Mouse (Mus musculus) retina, adult 2 months (tissue): Measurements from ENCODE around the gene Camk2n1.
"Not testable (repeated sequence)": the region's sequence is repeated elsewhere in the genome, so short reads cannot be mapped to it uniquely, and the experiment has no call there.

Experiments used
- DNase-seq: peaks from one replicate; pipeline ENCODE4 v3.0.0-alpha.2; 2012; ENCODE audit warnings: low read depth, low spot score

The Camk2n1 gene

DNA sequence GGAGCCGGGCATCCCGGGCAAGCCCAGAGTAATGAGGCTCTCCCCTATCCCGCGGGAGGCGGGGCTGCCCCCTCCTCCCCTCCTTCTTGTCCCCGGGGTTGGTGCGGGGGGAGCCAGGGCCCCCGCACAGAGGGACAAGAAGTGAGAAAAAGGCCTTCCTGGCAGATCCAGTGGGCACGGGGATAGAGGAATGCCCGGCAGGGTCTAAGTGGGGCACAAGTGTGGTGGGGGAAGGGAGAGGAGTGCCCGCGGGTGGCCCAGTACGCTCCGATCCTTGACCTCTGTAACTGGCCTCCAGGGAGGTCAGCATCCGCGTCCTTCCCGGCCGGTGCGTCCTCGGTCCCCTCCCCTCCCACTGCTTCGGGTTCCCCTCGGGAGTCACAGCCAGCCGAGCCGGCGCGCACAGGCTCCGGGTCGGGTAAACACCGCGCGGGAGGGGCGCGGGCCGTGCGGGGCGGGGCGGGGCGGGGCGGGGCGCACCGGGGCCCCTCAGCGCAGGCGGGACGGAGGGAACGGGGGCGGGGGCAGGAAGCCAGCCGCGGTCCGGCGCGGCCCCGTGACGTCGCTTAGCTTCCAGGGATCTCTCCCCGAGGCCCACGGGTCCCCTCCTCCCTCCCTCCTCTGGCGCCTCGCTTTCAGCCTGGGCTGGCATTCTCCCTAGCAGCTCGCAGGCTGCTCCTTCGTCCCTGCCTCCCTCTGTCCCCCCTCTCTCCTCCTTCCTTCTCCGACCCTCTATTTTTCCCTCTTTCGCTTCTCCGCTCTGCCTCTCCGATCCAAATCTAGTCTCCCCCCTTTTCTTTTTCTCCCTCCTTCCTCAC, at the start of gene Camk2n1:
Gene Camk2n1 (plus strand): TSS at position 562 of the 818 bp plus-strand sequence.
- peak; percentile 77 for DNase-seq

DNA sequence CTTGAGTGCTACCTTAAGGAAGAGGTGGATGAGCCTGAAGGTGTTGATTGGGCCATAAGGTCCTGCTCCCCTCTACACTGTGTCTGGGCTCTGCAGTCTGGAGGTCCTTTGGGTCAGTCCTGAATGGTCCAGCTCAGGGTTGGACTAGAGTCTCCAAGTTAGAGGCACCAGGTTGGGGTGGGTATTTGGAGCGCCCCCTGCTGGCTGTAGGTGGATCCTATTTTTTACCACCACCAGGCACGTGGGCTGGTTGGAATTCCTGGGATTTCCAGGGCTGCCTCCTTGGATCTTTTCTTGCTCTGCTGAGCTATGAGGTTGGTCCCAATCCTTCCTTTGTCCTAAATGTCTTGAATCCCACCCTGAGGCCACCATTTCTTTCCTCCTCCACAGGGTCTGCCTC, 49.3 kb upstream of the Camk2n1 start:
- no peak for DNase-seq

DNA sequence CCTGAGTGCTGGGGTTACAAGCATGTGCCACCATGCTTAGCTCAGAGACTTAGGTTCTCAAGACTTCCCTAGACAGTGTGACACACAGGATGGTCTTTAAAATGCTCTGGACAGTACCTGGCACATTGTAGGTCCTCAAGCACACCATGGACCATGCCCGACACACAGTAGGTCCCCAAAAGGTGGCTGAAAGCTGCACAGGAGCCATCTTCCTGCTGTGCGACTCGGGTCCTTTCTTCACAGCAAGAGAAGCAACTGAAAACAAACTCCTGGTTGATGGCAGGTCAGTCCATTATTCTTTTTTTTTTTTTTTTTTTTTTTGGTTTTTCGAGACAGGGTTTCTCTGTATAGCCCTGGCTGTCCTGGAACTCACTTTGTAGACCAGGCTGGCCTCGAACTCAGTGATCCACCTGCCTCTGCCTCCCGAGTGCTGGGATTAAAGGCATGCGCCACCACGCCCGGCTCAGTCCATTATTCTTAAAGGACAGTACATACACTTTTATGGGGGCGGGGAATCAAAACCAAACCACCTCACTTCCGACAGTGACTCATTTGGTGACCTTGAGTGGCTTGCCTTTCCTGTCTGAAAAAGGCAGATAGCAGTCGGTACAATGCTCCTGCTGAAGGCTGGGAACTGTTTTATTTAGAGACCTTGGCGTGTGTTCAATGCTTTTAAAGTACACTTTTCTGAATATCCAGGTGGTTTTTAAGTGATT, 46.5 kb upstream of the Camk2n1 start:
- DNase-seq, result no peak

DNA sequence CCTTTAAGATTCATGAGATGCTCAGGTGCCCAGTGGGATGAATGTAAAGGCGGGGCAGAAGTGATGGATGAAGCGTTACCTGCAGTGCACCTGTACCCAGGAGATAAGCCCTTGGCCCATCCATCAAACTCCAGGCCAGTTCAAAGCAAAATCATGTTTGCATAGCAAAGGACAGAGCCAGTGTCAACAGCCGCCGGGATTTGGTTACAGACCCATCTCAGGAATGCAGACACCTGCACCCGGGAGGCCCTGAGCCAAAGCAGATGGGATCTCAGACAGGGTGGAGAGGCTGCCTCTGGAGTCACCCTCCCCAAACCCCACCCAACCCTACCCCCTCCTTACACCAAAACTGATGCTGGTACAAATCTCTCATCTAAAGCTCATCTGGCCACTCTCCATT, 43.1 kb upstream of the Camk2n1 start:
- DNase-seq, result no peak

DNA sequence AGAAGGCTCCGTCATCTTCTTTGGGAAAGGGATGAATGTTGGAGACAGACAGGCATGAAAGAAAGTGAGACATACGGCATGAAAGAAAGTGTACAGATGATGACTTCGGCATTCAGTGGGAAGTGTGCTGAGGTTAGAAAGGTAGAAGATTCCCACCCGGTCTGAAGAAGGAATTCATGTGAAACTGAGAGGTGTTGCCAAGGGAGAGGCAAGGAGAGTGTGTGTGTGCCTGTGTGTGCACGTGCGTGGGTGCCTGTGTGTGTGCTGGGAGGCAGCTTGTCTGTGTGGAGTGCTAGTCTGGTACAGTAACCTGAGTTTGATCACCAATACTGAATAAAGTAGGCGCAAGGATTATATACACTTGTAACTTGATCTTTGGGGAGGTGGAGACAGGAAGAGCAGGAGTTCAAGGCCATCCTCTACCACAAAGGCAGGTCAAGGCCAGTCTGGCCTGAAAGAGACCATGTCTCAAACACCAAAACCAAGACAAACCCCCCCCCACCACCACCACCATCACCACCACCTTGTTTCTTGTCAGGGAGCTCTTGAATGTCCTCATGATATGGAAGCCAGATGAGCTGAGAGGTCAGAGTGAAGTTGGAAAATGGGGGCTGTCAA, 42.5 kb upstream of the Camk2n1 start:
- no peak for DNase-seq

DNA sequence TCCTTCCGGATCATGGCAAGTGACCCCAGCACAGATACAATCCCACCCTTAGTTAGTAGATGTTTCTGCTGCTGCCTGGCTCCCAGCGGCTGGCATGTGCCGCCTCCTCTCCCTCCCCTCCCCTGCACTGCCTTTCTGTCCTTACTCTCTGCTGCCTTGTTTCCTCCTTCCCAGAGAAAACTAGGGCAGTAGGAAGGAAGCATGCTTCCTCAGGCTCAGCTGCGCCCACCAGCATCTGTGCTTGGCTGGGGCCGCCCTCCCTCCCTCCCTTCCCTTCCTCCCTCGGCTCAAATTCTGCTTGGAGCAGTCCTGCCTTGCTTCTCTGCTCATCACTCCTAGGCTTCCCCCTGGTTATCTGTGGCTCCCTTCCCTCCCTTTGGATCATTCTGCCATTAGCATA, 39.4 kb upstream of the Camk2n1 start:
- no peak for DNase-seq

DNA sequence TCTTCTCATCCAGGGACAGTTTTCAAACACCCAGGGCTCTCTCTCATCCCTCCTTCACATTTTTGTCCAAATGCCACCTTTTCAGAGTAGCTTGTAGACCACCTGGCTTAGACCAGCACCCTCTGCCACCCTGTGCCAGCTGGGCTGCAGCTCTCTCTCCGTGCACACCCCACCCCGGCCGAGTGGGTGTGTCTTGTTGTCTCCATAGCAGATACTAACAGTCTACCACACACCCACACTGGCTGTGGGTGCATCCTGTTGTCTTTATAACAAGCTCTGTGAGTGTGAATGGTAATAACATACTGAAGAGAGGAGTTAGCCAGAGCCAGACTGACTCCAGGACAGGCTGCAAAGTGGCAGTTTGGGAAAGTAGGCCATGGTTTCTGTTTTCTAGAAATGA, 38.1 kb upstream of the Camk2n1 start:
- DNase-seq, result no peak

DNA sequence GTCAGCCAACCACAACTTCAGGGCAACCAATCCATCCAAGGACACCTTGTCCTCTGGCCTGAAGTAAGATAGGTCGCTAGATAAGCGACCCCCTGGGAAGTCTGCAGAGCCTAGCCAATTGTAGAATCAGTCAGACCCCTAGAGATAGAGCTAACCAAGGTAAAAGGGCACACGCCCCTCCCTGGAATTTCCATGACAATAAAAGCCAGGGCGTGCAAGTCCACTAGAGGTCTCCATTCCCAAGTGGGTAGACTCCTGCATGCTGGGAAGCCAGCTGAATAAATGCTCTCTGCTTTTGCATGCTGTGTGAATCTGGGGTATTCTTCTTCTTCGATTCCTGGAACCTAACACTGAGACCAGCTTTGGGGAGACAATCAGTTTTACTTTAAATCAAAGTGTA, 37.7 kb upstream of the Camk2n1 start:
- DNase-seq, result no peak

DNA sequence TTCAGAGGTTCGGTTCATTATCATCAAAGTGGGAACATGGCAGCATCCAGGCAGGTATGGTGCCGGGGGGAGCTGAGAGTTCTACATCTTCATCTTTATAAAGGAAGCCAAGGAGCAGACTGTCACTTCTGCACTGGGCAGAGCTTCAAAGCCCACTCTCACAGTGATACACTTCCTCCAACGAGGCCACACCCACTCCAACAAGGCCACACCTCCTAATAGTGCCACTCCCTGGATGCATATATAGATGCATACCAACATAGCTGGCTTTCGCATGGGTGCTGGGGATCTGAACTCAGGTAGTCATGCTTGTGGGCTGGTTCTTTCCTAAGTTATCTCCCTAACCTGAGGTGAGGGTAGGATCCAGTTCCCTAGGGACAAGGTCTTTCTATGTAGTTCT, 36.2 kb upstream of the Camk2n1 start:
- DNase-seq, result no peak

DNA sequence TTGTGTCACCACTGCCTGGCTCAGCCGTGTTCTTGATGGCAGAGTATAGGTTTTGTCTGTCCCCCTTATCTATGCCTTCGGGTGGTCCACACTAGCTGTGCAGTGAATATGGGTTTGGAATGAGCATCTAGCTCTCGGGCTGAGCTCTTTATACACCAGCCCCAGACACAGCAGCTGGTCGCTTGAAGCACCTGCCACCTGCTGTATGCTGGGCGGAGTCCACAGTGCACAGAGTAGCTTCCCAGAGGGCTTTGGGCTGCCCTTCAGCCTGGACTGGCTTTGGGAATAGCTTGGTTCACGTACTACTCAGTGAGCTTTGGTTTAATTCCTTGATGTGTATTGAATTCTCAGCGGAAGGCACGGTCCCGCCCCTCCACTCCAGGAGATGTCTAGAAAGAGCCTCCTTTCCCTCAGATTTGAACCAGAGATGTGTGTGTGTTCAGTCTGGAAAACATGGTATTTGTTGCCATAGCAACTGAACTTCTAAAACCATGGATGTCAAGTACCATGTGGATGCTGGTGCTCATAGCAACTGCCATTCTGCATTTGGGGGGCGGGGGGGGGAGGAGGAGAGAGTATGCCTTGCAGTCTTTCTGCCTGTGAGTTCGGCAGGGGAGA, 35.7 kb upstream of the Camk2n1 start:
- DNase-seq, result no peak

DNA sequence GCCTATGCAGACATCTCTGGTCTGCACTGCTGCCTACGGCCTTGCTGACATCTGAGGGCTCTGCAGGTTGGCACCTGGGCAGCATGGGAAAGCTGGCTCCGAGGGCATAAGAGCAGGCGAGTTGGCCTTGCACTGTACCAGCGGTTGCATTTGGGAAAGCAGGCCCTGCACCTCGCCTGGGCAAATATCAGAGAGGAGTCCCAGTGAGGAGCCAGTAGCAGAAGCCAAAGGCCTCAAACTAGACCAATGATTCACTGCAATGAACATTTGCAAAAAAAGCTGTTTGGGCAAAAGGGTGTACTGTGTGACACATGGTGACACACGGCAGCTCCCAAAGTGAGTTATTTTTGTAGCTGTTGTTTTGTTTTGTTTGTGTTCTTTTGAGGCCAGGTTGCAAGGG, 29.1 kb upstream of the Camk2n1 start:
- no peak for DNase-seq

DNA sequence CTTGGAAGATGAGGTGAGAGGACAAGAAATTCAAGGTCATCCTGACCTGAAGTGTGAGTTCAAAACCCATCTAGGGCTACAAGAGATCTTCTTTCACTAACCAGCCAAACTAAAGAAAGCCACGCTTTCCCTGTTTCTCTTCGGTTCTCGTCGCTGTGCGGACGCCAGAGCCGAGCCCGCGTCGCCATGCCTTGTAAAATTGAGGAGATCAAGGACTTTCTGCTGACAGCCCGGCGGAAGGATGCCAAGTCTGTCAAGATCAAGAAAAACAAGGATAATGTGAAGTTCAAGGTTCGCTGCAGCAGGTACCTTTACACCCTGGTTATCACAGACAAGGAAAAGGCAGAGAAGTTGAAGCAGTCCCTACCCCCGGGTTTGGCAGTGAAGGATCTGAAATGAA, 28.5 kb upstream of the Camk2n1 start:
- DNase-seq, result not testable (repeated sequence)

DNA sequence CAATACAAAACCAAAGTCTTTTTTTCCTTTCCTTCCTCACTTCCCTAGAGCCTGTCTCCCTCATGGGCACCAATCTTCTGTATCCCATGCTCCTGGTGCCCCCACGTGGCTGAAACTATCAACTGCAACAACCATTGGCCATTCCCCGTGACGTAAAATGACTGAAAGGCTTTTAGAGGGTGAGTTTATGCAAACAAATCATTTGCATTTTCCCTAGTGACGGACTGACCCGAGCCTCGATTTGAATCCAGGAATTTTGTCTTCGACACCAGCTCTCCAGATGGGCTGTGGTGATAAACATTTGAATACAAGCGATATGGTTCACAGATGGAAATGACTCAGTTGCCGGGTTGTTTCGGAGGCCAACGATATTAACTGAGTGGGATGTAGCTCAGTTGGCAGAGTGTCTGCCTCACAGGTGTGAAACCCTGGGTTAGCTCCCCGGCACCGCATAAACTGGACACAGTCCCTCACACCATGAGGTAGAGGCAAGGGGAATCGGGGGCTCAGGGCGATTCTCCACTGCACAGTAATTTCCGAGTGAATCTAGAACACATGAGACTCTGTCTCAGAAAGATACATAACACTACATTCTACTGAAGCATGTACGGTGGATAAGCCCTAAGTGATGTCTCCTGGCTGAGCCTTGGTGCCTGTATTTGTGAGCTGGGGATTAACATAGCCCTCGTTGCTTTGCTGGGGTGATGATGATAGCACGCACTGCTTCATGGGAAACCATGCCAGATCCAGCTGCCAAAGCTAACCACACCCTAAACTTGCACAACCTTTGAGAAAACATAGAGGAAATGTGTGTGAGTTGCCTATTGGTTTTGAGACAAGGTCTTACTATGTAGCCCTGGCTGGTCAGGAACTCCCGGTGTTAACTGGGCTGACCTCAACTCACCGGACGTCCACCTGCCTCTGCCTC, 27.1 kb upstream of the Camk2n1 start:
- peak; percentile 65 for DNase-seq

DNA sequence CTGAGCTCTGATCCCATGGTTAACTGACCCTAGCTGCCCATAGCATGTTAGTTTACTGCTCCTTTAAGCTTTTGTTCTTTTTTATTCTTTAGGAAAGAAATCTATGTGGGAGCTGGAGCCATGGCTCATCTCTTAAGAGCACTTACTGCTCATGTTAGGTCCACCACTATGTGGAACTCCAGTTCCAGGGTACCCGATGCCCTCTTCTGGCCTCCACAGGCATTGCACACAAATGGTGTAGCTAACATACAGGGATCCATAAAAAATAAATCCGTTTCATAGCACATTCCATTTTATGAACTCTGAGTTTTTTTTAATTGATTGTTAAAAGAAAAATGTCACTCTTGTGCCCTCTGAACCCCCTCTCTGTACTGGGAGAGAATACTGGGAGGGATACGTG, 24.3 kb upstream of the Camk2n1 start:
- DNase-seq, result no peak

DNA sequence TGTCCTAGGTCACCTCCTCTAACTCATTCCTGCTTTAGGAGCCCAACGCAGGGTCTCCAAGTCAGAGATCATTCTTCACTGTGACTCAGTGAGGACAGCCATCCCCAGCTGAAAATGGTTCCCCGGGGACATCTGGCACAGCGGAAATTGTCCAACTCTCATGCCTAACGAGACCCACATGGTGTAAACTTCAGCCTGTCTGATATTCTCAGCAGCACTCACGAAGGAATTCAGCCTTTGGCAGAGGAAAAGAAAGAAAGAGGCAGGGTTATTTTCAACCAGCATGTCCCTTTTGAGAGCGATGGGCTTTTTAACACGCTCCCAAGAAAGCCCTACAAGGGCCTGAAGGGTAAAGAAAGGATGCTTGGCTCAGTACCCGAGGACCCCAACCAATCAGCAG, 22.8 kb upstream of the Camk2n1 start:
- no peak for DNase-seq

DNA sequence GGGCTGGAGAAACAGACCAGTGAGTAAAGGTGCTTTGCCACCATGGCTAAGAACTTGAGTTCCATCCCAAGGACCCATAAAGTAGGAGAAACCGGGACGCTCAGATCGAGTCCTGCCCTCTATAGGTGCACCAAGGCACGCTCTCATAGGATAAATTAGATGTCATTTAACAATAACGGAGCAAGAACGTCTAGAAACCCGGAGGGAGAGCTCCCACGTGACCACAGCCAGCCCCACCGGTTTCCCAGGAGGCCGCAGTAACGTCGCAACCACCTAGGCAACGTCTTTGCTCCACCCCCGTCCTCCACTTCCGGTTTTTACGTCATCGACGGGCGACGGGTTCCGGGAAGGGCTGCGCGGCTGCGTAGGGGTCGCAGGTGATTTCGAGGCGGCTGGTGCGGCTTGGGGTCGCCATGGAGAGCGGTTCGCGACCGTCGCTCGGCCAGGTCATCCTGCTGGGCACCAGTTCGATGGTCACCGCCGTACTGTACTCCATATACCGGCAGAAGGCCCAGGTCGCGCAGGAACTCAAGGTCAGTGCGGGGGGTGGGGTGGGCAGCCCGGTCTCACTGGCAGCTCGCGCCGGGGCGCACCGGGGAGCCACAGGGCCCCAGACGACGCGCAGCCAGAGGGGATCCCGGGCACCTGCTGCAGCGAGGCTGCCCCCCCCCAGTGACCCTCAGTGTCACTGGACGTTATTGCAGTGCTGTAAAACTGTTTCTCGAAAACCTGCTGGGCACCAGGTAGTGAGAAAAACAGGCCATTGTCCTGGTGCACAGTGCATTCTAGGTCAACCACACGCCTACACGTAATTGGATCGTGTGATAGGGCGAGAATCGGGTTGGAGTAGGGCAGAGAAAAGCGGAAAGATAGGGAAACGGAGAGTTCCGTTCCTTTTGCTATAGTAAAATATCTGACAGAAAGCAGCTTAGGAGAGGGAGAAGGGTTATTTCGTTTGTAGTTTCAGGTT, 19.5 kb upstream of the Camk2n1 start, which contains the start of gene Mul1:
Gene Mul1 (plus strand): TSS at position 325 of the 970 bp plus-strand sequence.
- DNase-seq, result peak; percentile 90

DNA sequence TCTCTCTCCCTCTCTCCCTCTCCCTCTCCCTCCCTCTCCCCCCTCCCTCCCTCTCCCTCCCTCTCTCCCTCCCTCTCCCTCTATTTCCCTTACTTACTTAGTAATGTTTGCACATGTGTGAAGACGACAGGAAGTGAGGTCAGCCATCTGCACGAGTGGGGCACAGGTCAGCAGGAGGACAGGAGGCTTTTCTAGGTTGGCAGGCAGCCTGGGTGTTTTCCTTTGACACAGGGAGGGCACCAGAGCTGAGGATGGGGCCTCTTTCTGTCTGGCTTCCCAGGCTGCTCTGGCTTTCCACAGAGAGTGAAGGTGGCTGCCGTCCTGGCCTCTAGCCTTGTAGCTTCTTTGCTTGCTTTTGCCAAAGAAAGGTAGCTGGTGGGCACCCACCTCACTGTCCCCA, 14.1 kb upstream of the Camk2n1 start:
- DNase-seq, result no peak

DNA sequence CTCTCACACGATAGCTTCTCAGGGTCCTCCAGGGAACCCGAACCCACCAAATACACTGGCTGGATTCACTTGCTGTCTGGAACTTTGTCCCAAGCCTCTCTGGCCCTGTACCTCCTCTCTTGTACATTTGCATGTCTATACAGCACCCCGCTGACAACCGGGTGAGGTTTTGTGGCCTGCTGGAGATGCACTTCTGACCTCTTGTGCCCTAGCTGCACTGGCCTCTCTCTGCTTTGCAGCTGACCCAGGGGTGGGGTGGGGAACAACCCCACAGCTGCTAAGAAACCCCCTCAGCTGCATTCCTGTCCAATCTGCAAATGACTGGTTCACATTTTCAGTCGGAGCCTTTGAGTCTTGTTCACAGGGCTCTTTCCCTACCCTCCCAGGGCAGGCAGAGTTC, 9.2 kb upstream of the Camk2n1 start:
- no peak for DNase-seq

DNA sequence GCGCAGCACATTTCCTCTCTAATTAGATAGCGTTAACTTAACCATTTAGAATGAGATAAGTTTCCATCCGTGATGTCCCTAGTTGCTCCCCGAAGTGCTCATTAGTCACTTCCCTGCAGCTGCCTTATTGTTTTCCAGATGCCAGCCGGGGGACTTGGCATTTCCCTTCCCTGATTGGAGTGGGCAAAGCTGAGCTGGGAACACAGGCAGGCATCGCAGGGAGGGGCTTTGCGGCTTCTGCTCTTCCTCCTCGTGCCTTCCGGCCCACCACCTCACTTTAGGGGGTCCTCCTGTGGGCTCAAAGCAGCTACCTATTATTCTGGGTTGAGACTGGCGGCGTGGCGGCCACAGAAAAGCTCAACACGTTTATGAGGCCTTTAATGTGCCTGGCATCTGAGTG, 7.1 kb upstream of the Camk2n1 start:
- no peak for DNase-seq

DNA sequence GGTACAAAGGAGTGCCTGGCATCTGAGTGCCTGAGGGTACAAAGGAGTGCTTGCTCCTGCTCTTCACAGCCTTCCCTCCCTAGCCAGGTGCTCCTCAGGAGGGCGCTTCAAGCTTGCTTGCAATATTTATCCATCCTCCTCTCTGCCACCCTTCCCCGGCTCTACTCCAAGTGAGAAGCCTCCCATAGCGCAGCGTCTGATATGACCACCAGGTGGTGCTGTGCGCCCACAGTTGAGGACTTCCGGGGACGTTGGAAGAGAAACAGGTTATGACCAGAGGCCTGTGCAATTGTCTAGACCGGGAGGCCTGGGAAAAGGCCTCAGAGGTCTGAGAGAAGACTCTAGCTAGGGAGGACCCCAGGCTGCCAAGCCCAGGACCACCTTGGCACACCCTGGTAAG, 6.7 kb upstream of the Camk2n1 start:
- DNase-seq, result peak; percentile 85
